Mouse (Mus musculus) retina, adult 2 months (tissue): ENCODE results near the gene Itpr1.

Experiments used
- DNase-seq: peaks from one replicate; pipeline ENCODE4 v3.0.0-alpha.2; 2012; ENCODE audit warnings: low read depth, low spot score

The Itpr1 gene

GRCm38 (mm10) chr6:108213481-108214293 is 791 bp downstream of the Itpr1 start:
- DNase-seq, result no peak

- DNase-seq, result no peak
Measured at GRCm38 (mm10) chr6:108214294-108214925, 1.5 kb downstream of the Itpr1 start.

GRCm38 (mm10) chr6:108216091-108216490 is 3.2 kb downstream of the Itpr1 start:
- no peak for DNase-seq

DNA sequence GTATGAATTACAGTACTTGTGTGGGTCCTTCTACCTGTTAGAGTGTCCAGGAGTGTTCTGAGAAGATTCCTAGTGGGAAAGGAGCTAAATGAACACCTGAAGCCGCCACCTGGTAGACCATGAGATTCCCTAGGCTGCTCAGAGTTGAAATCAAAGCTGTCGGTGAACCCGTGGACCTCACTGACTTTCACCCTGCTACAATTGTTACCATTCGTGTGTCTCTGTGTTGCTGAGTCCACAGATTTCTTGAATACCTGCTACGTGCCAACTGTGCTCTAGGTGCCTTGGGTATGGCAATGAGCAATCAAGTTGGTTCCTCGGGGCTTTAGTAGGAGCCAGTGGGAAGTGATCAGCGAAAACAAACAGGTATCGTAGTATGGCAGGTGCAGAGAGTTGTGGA is 3.9 kb downstream of the Itpr1 start:
- no peak for DNase-seq

DNA sequence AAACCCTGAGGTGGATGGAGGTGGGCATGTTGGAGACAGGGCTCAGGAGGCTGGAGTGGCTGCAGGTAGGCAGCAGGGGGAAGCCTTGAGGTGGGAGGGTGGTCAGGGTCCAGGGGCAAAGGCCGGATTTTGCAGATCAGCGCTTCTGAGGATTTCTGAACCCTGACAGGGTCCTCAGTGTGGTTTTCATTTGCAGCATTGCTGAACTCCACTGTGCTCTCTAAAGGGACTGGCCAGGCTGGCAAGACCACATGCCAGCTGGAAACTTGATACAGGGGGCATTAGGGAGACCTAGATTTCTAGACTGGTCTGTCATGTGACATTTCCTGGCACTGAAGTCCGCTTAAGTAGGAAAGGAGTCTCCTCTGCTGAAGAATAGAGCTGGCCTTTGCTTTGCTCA is 5.1 kb downstream of the Itpr1 start:
- DNase-seq, result no peak

DNA sequence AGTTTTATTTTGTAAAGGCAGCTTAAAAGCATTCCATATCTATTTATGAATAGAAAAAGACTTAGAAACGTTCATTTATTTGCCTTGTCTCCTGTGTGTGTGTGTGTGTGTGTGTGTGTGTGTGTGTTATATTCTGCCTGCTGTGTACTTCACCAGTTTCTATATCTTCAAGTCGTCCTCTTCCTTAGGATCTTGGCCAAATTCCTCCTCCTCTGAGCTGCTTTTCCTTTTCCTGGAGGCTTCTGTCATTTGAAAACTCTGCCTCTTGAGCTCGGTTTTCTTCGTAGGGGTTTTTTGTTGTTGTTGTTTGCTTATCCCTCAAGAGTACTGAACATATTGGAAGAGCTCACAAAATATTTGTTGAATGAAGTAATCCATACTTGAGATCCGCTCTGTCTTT is 9.5 kb downstream of the Itpr1 start:
- DNase-seq, result no peak

GRCm38 (mm10) chr6:108222875-108223274 is 10.0 kb downstream of the Itpr1 start:
- DNase-seq, result no peak

GRCm38 (mm10) chr6:108224361-108224760 is 11.5 kb downstream of the Itpr1 start:
- no peak for DNase-seq

GRCm38 (mm10) chr6:108225027-108225426 is 12.1 kb downstream of the Itpr1 start:
- DNase-seq, result no peak

GRCm38 (mm10) chr6:108226230-108226629 is 13.3 kb downstream of the Itpr1 start:
- no peak for DNase-seq

DNA sequence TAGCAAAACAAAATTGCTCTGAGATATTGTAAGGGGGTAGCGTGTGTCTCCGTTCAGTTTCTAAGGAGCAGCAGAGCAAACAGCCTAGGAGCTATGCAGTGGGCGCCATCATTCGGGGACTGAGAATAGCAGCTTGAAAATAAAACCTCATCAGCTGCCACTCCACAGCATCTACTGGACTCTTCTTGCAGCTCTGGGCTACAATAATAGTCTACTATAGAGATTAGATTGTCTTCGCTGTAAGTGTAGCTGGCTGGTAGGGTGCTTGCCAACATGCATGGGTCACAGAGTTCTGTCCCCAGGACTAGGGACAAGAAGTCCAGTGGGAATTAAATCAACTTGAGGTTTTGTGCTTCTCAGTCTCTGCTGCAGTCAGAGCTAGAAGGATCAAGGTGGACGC is 14.6 kb downstream of the Itpr1 start:
- DNase-seq, result no peak

- no peak for DNase-seq
Measured at GRCm38 (mm10) chr6:108228048-108228447, 15.2 kb downstream of the Itpr1 start.

DNA sequence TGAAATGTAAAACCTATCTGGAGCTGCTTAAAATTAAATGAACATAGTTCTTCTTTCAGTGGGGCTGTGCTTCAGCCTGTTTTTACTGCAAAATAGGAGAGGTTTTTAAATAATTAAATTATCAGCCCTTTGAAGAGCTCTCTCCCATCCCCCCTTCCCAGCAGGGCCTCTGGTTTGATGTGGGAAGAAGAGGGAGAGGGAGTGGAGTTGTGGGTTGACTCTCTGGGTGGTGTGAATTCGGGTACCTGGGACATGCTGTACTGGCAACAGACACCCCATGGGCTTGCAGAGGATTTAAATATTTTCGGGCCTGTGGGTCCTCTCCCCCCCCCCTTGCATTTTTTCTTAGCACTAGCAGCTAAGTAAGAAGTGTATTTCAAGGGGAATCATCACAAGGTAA is 15.7 kb downstream of the Itpr1 start:
- DNase-seq, result no peak

GRCm38 (mm10) chr6:108230608-108231007 is 17.7 kb downstream of the Itpr1 start:
- no peak for DNase-seq

GRCm38 (mm10) chr6:108231892-108232710 is 19.2 kb downstream of the Itpr1 start:
- DNase-seq, result no peak

- DNase-seq, result no peak
Measured at GRCm38 (mm10) chr6:108233070-108233469, 20.2 kb downstream of the Itpr1 start.

DNA sequence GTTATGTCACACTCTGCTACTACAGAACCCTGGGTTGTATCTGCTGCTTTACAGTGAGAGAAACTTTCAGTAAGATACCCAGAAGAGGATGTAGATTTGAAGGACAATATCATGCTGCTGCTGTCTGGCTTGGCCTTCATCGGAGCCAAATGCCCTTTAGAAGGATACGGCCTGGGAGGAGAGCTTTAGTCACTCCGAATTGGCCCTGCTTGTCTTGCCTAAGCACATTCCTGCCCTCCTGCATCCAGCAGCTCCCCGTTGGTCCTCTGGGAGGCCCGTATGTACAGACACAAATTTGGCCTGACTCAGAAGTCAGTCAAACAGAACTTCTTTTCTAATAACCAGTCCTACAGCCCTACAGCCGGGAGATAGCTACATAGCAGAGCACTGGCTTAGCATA is 21.6 kb downstream of the Itpr1 start:
- DNase-seq, result no peak

DNA sequence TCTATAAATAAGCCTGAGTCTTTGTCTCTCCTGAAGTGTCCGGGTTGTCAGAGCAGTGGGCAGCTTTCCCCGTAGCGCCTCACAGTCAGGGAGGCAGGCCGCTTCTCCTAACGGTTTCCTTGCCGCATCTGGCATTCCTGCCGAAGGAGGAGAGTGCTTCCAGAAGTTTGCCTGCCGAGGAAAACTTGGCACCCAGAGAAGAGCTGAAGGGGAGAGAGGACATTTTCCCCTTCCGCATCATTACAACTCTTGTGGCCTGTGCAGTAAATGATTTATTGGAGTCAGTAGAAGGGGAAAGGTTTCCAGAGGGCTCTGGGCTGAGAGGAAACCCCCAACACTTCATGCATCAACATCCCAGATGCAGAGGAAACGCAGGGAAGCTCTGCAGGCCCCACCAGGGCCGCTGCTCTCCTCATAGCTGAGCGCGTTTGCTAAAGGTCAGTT is 22.8 kb downstream of the Itpr1 start:
- DNase-seq, result no peak

DNA sequence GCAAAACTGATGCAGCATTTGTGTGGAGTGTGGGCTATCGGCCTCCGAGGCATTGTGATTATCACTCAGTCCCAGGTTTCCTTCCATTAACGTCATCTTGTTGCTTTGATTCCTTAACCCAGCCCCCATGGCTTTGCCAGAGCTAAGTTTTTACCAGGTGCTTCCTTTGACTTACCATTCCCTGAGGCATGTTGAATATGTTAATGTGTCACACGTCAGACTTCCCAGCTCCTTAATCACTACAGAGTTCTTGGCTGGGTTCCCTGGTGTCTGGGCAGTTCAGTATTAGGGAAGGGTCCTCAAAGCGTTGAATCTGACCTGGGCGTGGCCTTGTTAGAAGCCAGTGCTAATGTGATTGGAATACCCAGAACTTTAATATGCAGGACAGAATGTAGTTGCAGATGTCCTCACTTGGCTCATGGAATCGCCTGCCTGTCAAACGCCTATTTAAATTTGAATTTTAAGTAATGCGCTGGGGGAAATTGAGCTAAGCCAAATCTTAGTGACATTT is 23.6 kb downstream of the Itpr1 start:
- DNase-seq, result no peak

DNA sequence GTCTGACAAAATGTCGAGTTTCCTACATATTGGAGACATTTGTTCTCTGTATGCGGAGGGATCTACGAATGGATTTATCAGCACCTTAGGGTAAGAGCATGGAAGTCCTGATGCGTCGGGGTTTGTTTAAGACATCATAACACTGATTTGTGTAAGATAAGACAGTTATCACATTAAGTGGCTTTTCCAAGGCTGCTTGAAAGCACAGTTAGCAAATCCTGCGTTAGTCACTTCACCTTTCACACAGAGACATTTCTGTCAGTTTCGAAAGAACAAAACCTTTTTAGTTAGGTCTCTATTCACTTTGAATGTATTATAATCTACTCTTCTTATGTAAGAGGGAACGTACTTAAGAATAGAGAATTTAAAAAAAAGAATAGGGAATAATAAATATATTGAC is 24.1 kb downstream of the Itpr1 start:
- DNase-seq, result no peak

DNA sequence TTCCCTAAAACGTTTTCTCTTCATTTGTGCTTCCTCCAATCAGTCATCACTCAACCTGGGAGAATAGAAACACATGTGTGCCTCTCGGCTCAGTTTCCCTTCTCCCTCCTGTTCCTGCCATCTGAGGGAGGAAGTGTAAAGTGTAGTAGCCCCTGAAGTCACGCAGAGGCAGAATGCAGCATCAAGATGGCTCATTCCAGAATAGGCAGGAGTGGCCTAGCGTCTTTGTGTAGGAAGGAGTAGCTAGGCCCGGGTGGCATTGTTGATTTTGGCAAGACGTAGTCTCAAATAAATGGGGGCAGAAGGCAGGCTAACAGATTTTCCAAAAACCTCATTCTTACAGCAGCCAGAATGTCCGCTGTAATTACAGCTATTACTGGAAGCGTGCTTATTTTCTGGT is 24.7 kb downstream of the Itpr1 start:
- DNase-seq, result no peak

DNA sequence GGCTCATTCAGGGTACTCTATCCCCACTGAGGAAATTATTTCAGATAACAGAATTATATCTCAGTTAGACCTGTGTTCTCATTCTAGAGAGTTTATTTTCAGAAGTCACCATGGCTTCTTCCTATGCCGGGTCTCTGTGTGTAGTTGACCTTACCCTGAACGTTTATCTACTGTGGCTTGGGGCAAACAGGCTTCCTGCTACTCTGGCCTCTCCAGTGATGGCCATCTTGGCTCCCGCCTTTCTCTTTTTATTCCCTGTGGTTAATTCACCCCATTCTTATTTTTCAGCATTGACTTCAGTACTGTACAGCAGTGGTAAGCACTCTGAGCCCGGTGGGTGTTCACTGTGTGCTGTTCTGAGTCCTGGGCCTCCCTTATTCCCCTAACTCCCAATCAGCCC is 25.1 kb downstream of the Itpr1 start:
- no peak for DNase-seq
